Mouse (Mus musculus): ENCODE measurements around the gene Man1b1.

DNA sequence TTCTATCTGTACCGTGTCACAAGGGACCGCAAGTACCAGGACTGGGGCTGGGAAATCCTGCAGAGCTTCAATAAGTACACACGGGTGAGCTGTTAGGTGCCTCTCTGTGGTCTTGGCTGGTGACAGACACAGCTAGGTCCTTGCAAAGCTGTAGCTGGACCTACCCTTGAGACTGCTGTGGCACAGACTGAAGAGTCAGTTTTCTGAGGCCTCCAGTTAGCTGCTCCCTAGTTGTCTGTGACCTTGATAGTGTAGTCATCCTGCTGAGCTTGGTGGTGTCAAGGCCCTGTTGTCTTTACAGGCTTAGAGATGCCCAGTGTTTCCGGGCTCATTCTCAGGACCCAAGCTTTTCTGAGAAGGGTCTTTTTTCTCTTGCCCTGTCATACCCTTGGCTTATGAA is 17.4 kb downstream of the Man1b1 start:
- TF ChIP-seq CTCF (IDR thresholded peaks at IDR 0.05; ENCODE audit: borderline replicate concordance, insufficient read depth, low read length) (no peak), POLR2A (IDR thresholded peaks at IDR 0.05; ENCODE audit: low read depth, low read length) (no peak)
